Mouse (Mus musculus) lung, postnatal 4 days (tissue): ENCODE results near the gene Rbfox3.

Source experiments
- DNase-seq, 2 experiments: peaks; one replicate each; pipeline ENCODE4 v3.0.0; 2021

Gene Rbfox3

DNA sequence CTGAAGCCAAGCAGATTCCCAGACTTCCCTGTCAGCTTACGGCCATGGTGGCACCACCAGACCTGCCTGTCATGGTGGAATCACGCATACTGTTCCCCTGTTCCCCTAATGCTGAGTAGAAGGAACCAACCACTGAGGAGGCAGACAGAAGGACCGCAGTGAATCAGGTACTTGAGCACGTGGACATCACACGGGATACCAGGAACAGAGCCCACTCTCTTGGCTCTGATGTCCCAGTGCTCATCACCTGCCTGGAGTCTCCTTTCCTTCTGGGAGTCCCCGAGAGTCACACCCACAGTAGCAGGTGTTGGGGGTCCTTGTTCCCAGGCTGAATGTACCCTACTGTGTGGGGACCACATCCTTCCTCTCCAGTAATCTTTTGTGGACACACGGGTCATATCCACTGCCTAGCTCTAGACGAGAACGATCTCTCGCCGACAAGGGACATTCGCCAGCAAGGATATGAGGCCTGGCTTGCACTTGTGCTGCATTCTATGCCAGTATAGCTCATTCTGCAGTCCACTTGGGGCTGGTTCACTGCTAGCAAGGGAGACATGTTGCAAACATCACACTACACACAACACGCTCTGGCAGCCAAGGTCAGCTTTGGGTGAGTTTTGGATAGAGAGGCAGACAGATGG is 32.7 kb downstream of the Rbfox3 start:
- DNase-seq: no peak

DNA sequence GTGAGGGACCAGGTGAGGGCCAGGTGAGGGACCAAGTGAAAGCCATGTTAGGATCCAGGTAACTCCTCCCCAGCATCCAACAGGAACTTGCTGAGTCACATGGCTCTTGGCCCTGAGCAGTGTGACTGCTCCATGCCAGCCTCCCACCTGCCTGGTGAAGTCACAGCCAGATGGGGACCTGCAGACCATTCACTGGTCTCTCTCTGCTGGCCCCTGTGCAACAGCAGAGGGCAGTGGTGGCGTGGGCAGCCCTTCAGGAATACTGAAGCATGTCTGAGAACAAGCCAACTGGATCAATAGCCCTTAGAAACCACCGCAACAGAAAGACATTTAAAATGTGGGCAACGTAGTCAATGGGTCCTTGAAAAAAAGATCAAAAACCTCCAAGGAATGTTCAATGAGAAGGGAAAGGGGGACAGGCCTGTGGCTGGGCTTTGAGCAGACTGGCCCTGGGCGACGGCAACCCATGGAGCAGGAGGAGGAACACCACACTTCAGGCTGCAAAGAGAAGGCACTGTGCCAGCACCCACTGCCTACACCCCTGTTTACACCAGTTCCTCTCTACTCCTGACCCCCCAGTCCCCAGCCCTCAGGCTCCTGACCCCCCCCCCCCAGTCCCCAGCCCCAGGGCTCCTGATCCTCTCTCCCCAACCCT is 36.0 kb downstream of the Rbfox3 start:
- DNase-seq: no peak

DNA sequence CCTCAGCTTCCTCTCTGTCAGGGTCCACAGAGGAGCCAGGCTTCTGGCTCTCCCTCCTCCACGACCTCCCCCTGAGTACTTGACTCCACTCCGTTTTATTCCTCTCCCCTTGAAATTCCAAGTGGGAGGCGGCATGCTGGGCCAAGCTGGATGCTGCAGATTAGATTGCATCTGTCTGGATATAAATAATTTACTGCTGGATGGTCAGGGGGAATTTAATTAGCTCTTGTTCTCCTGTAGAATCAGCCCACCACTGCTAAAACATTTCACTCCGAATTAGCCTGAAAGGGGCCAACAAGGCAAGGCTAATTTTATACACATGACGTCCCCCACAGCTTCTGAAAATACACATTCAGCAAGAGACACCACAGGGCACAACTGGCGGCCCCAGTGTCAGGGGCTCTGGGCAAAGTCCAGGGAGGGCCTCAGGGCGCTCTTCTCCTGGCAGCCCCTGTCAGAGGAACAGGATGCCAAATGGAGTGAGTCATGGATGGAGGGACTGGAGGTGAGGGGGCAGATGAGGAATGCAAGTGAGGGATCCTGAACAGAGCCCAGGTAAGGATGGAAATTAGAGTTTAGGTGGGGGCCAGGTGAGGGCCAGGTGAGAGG is 36.8 kb downstream of the Rbfox3 start:
- DNase-seq: no peak

DNA sequence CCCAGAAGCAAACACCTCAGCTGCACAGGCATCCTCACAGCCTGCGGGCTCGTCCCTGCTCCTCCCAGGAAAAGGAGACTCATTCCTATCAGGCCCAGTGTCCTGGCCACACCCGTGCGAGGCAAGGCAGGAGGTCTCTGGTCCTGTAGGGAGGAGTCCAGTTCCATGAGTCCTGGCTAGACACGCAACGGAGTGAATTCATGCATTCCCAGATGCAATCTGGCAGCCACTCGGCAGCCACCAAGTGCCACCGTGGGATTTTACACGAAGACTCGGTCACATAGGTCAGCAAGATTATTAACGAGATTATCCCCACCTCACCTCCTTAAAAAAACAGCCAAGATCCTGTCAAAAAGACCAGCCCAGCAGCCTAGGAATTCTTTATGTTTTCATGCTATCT is 37.4 kb downstream of the Rbfox3 start:
- DNase-seq: no peak

DNA sequence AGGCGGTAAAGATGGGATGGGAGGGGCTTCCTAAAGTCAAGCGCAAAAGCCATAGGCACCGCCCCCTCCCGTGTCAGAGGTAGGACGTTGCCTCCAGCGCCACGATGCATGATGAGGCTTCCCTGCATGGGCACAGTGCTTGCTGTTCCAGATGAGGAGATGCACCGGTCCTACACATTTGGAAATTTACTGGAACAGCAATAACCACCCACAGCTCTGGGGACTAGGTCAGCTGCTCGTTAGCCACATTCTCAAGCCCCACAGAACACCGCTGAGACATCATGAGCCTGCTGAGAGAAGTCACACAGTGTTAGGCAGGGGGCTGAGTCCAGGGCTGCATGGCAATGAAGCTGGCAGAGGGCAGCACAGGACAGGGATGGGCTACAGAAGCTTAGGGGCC is 39.9 kb downstream of the Rbfox3 start:
- no peak for DNase-seq

DNA sequence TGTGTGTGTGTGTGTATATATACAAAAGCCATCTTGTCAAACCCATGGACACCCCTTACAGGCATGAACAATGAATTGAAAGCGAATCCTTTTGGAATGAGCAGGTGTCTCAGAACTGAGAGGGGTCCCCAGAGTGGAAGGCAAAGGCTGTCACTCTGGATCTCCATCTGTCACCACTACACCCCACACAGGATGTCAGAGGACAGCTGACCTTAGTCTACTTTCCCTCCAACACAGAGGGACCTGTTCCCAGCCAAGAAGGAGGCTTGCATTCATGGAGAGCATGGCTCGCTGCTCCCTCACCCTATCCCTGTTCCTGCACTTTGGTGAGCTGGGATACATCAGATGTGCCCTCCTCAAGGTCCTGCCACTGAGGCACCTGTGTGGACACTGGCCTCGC is 48.0 kb downstream of the Rbfox3 start:
- no peak for DNase-seq

DNA sequence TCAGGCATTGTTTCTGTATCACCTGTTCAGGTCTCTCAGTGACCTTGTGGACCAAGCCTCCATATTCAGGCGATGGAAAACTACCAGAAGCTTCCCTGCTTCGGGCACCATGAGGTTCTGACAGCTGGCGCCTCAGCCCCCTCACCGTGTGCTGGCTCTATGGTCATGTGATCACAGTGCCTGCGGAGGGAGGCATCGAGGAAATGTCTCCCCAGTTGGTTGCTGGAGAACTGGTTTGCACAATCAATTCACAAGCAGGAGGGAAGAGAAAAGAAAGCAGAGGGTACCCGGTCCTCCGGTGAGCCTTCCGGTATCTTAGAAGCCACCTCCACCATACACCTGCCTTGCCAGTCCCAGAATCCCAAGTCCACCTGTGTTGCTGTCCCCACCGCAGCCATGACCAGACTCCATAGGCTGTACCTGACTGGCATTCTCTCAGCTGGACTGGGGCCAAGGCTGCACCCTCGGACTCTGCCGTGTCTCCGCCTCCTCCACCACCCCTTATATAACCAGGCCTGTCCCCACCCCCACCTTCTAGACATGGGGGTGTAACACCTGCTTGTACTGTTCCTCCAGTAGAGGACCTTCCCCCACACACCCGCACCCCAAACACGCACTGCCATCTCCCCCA is 49.5 kb downstream of the Rbfox3 start:
- no peak for DNase-seq

DNA sequence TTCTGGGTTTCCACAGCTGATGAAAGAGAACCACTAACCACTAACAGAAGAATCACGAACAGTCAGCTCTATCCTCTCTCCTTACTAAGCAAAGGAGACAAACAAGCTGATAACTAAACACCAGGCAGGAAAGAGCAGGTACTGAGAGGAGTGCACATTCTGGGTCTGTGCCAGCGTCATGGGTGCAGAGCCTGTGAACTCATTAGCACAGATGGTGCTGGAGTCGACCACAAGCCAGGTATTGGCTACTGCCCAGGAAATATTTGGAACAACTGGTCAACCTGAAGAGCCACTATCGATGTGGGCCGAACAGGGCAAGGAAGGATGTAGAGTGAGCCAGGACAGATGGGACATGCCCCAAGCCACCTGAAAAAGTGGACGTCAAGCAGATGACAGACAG is 50.2 kb downstream of the Rbfox3 start:
- no peak for DNase-seq

DNA sequence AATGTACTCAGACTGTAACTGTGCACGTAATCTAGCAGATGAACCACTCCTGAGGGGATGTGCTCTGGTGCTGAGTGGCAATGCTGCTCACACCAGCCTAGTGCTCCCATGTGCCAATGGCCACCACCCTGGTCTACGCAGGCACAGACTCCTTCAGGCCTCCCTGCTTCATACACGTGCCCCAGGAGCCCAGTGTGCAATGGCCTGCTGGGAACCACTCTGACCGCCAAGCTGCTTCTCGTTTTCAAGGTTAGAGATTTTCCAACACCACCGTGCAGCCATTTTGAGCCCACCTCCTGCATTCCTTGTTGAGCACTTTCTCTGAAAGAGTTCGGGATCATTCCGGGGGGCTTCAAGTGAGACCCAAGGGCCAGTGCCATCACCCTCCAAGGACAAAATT is 50.6 kb downstream of the Rbfox3 start:
- no peak for DNase-seq

DNA sequence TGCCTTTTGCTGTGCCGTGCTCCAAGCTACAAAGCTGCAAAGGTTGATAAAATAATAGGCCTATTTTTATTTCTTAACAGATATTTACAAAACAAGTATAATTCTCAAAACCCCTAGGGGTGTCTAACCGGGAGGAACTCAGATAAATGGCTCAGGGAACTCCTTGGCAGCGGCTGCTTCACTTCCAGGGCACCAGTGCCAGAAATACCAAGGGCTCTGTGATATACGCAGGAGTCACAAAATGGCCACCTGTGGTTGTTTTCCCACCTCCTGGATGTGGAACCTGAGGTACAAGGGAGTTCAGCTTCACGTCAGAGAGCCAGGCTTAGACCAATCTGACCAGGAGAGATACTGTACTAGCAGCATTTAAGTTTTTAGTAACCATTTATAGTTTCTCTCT is 51.6 kb downstream of the Rbfox3 start:
- DNase-seq: no peak

DNA sequence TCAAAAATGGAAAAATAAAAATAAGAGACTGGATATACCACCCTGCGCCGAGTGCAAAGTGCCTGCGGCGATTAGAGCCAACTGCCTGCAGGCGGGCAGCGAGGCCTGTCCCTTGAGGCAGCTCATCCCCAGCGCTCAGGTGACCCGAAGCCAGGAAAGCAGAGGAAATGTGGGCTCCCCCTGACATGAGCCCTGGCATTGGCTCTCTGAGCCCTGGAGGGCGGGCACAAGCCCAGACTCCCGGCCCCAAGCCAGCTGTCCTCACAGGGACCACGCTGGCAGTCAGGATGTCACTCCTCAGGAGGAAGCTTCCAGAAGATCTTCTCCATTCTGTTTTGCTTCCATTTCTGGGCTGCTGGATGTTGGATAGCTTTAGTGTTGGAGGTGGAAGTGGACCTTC is 53.1 kb downstream of the Rbfox3 start:
- DNase-seq: no peak

DNA sequence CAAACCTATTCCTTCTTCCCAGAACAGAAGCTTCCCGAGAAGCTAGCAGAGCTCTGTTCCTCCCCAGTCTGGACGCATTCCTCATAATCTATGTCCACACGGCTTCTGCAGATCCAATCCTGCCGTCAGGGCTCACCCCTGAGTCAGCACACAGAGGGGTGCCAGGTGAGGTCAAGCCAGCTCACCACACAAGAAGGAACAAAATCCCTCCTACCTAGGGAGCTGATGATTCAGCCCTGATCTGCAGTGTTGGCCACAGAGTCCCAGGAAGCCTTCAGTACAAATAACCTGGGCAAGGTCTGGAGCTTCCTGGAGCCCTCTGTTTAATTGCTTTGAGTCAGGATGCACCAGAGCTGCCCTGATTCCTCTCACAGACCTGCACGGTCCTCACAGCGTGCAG is 60.0 kb downstream of the Rbfox3 start:
- DNase-seq: no peak

DNA sequence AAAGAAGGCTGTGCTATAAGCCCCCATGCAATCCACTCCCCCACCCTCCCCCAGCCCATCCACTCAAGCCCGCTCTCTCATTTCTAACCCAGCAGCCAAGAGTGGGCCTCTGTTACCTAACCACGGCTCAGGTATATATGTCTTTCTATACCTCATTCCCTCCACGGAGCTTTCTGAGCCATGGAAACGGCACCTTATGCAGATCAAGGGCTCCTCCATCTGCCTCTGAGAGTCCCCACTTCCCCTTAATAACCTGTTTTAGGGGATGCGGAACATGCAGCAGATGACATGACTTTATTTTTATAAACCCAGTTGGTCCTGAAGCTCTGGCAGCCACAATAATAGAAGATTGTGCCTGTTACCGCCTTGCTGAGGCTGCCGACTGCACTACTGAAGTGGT is 63.4 kb downstream of the Rbfox3 start:
- no peak for DNase-seq

DNA sequence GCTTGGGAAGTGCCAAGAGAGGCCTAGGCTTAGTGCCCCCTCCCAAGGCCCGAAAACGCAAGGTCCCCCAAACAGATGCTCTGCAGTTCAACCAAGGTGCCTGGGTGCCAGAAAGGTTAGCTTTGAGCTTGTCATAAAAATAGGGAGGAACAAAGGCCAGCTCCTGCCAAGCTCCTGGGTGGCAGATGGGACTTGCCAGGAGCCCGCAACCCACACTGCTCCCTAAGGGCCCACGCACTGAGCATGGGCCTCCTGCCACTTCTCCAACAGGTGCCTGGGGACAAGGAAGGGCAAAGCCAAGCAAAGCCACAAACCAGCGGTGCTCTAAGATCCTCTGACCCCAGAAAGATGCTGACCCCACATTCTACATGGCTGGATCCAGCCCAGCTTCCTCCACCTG is 70.4 kb downstream of the Rbfox3 start:
- no peak for DNase-seq

DNA sequence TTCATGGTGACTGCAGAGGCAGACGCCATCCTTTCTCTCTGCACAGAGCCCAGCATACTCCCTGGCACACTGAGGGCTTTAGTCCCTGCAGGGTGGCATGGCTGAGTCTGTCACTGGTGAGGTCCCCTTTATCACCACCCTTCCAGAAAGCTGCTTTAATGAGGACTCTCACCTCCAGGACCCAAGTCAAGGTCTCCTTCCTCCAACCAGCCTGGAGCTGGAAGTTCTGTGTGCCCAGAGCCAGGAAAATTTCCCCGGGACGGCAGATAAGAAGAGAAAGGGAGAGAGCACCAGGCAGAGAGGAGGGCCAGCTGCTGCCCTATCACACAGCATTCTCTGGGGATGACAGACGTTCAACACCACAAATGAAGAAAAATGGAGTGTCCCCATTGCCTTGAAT is 73.2 kb downstream of the Rbfox3 start:
- DNase-seq: no peak

DNA sequence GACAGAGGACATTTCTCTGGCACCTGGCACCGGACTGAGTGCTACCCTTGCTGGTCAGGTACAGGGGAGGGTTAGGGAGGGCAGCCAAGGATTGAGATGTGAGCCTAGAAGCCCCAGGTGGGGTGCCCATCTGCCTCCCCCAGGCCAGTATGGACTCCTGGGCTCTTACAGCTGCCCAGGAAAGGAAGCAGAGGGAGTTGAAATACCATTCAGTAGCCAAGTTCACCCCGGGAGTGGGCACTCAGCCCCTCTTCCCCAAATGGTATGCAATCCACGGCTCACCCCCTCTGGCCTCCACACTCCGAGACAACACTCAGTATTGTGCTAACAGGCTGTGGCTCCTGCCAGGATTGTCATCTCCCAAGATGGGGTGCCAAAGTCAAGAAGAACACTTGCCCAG is 74.5 kb downstream of the Rbfox3 start:
- DNase-seq: no peak

DNA sequence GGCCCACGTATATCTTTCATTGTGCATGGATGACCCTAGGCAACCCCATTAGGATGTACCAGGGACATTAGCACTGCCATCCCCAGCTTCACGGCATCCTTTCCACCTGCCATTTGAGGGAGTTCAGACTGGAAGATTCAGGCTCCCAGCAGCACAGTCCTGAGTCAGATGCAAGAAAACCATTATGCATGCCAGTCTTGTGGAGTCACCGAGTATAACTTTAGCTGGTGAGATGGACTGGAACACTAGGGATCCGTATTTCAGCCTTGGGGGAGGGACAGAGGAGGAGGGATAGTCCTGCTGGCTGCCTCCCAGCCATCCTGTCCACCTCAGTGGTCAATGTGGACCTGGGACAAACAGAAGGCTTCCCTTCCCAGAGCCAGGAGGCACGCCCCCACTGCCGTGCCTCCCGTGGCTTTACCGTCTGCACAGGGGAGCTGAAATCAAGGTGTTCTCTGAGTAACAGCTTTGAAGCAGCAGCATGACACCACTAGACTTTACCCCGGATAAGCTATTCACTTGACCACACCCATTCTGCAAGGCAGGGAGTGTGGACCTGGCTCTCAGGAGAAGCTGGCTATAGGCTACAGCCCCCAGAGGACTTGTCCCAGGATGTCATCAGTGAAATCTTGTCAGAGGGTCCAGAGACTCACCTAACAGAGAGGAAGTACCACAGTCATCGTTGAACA is 78.5 kb downstream of the Rbfox3 start:
- DNase-seq: no peak

DNA sequence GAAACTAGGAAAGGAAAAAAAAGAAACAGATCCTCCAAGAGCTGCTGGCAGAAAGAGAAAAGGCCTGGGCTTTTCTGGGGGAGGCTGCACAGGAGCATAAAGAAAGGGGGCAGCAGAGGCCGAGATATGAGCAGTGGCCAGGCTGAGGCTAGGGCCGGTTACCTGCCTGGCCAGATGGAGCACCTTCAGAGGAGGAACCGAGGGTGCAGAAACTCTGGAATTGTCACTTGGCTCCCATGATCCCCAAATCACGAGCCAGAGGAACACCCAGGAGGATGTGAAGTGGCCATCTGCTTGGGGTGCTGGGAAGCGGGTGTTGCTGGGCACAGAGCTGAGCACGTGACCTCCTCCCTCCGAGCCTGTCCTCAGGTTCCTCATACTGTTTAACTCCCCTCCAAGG is 79.7 kb downstream of the Rbfox3 start:
- DNase-seq: no peak

DNA sequence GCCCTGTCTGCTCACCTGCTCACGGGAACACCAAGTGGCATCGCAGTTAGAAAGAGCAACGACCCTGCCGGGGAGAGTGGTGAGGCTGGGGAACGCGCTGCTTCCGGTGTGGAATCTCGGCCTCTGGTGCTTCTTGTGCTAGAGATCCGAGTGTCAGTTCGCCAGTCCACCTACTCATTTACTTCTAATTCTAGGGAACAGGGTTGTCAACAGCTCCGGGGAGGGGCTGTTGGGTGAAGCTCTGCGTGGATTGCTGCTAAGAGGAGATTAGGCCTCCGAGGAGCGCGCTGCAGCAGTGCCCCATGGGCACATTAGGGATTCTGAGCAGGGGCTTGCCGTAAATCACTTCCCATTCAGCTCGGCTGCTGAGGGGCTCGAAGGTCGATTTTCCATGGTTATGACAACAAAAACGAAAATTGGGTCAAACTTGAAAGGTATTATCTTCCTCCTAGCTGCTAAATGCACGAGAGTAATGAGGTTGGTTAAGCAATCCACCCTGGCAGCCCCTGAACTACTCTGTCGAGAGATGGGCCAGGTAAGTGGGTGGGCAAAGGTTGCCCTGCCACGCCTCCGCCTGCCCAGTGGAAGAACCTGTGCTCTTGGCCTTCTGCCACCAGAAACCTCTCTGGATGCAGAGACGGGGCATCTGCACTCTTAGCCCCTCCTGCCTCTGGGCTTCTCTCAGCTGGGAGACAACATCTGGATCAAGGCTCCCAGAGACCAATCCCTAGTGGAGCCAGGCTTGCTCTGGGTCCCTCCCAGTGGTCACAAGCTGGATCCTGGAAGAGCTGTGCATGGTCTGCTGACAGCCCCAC is 85.9 kb downstream of the Rbfox3 start:
- DNase-seq: no peak

DNA sequence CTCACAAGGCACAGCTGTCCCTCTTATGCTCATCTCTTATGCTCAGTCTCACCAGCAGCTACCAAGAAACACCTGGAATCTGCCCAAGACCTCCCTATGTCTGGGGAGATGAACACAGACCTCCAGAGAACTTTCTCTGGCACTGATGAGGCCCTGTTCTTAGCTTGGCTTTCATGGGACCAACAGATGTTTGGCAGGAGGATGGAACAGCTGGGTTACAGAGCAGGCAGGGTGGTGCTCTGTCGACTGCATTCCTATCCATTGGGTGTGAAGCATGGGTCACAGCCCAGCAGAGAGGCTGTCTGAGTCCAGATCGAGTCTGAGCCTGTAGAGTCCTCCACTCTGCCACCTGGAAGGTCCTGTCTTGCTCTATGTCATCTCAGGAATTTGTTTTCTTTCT is 90.0 kb downstream of the Rbfox3 start:
- peak in 1 of 2 experiments; percentile 36 for DNase-seq

DNA sequence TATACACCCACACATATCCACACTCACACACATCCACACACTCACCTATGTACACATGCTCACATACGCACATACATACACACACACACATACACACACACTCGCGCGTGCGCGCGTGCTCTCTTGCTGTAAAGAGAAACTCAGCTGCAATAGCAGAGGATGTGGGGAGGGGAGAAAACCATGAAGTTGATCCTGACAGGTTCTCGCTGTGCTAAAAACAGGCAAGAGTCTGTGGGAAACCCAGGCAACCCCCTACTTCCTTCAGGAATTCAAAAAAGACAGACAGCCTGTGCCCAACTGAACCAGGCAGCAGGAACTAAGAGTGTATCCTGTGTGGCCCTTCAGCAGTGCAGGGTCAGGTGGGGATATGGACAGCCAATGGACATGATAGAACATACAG is 92.9 kb downstream of the Rbfox3 start:
- DNase-seq: no peak

DNA sequence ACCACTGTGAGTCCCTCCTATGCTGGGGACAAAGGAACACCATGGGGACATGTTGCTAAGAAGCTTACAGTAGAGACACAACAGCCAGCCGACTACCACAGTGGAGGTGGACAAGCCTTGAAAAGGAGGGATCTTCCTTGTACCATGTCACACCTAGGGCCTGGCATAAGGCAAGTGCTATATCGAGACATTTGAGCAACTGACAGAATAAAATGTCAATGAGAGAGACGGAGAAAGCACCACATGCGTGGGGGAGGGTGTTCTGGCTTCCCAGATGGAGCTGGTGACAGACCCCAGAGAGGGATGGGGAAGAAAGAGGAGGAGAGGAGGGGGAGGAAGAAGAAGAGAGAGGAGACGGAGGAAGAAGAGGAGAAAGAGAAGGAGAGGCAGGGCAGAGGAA is 96.3 kb downstream of the Rbfox3 start:
- DNase-seq: no peak

DNA sequence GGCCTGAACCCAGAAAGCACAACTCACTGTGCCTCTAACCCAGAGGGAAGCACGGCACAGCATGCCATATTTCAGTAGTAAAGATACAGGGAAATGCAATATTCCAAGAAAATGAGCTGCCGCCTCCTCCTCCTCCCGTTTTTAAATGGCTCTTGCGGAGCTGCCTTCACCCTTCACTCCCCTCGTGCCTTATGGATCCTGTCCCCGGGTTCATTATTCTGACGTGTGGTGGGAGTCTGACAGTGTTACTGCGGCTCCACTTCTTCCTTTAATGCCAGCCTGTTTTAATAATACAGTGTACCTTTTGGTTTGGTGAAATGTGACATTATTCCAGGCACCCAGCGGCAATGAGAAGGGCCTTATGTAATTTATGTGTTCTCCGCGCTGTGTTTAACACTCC is 97.5 kb downstream of the Rbfox3 start:
- DNase-seq: no peak
